Mouse (Mus musculus) cortical plate, adult 2 months (tissue): ENCODE results near the gene Tsga10.

Source experiments
- CTCF ChIP-seq: fragments of 200-500 bp; IDR thresholded peaks from 2 replicates; pipeline ENCODE4 v1.5.1; 2011; ENCODE audit warnings: mild to moderate bottlenecking, control low read depth, low read length; ENCODE audit not compliant: insufficient read depth; ENCODE audit errors: extremely low read depth
- POLR2A ChIP-seq: fragments of 200-500 bp; IDR thresholded peaks from 2 replicates; pipeline ENCODE4 v1.6.1; 2011; ENCODE audit warnings: mild to moderate bottlenecking, low read length, control low read depth; ENCODE audit not compliant: insufficient read depth; ENCODE audit errors: extremely low read depth

GRCm38 (mm10) chr1:37725880-37726279 is 140.3 kb downstream of the Tsga10 start:
- TF ChIP-seq CTCF (no peak), POLR2A (peak; percentile 62; the same call in 1 of the 2 replicates)
